Mouse (Mus musculus) leukemia stem cell, adult 10-12 weeks (primary cell): ENCODE measurements around the gene Ptpn9. TPM values are rescaled to one million over a fixed set of nuclear protein-coding genes. Genes with fewer than 3 reads are reported as not detected.

ENCODE experiments used
- polyA plus RNA-seq: library from polyadenylated mRNA; stranded (reverse); fragments of >175 nt; gene quantifications from 2 replicates; pipeline ENCODE4 v1.2.3, GENCODE M21; 2012; ENCODE audit warnings: low replicate concordance

The Ptpn9 gene
- 23.1 and 47.6 TPM in 2 replicates for polyA plus RNA-seq

DNA sequence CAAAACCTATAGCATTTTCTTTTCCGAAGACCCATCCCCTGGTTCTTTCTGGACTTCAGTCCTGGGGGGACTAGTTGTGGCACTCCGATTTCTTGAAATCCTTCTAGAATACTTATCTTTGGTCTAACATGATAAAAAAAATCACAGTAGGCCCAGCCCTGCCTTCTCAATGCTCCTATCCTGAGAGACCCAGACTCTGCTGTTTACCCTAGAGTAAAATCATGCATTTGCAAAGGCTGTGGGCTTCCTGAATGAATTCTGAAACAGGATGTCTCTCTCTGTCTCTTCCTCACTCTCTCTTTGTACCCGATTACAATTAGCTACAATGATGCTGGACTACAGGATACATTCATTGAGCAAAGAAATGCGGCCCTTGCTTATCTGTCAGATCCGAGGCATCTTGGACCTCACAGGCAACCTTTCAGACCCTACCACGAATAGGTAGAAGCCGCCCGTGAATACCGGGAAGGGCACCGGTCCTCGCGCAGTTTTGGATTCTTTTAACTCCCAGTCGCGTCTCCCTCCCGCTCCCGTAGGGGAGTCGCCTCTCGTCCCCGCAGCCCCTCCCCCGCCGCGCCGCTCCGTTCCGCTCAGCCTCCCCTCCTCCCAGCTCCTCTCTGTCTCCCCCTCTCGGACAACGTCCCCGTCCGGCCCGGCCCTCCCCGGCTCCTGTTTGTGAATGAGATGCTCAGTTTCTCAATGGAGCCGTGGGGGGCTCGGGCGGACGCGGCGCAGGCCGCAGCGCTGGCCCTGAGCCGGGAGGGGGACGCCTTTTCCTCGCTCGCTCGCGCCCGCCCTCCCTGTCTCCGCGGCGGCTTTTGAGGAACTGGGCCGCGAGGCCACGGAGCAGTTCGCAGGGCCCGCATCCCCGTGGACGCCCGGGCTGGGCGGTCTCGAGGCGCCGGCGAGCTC is at the start of gene Ptpn9:
Gene Ptpn9 (plus strand): TSS at position 638 of the 912 bp plus-strand sequence.

GRCm38 (mm10) chr9:56950414-56951400 is 44.0 kb upstream of the Ptpn9 start, which contains the start of gene Snupn:
Gene Snupn (plus strand): TSS chr9:56950878.

DNA sequence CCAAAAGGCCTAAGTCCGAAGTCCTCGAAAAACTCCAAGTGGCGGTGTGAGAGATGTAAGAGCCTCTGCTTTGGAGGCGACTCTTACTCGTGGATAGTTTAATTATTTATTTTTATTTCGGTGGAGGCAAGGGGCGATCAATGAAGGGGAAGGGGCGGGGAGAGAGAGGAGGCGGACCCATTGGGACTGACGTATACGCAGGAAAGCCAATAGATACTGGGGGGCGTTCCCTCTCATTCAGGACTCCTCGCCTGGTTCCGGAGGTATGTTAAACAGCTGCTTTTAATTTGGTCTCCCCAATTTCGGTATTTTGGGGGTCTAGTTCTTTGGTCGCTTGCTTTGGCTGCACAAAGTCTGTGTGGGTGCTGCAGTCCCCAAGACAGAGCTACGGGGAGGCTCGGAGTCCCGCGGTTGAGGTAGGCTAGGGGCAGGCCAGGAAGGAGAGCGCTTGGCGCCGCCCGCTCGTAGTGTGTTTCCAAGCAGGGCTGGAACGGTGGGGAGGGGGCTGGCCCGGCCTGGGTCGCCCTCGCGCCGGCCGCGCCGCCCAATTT is 77.2 kb downstream of the Ptpn9 start, which contains the start of gene Sin3a:
Gene Sin3a (plus strand): TSS at position 240 of the 551 bp plus-strand sequence.

Other genes with a start within 250 kb of the Ptpn9 start
- 0.19 and 0.73 TPM in 2 replicates for gene Lingo1, start 198.5 kb upstream of the Ptpn9 start, polyA plus RNA-seq
- not detected in 2 replicates for gene Odf3l1, start 130.2 kb upstream of the Ptpn9 start, polyA plus RNA-seq
- 0.05 TPM in 1 of 2 replicates, not detected in the other for gene Cspg4, start 129.9 kb upstream of the Ptpn9 start, polyA plus RNA-seq
- 4.0 and 5.2 TPM in 2 replicates for gene Snx33, start 66.6 kb upstream of the Ptpn9 start, polyA plus RNA-seq
- 117 and 137 TPM in 2 replicates for gene Imp3, start 57.4 kb upstream of the Ptpn9 start, polyA plus RNA-seq
- 0.42 and 0.92 TPM in 2 replicates for gene Snupn, start 44.0 kb upstream of the Ptpn9 start, polyA plus RNA-seq
- 12.4 and 39.8 TPM in 2 replicates for gene Sin3a, start 77.1 kb downstream of the Ptpn9 start, polyA plus RNA-seq
- gene Man2c1, start 135.8 kb downstream of the Ptpn9 start, polyA plus RNA-seq = 77.0 and 97.7 TPM in 2 replicates
- 12.9 and 14.3 TPM in 2 replicates for gene Neil1, start 153.4 kb downstream of the Ptpn9 start, polyA plus RNA-seq
- gene Commd4, start 163.4 kb downstream of the Ptpn9 start, polyA plus RNA-seq = 41.2 and 61.1 TPM in 2 replicates
- not detected in 2 replicates for gene Trcg1, start 241.6 kb downstream of the Ptpn9 start, polyA plus RNA-seq